Mouse (Mus musculus): Measurements from ENCODE around the gene Odf3. TPM values are rescaled to one million over a fixed set of nuclear protein-coding genes. Genes with fewer than 3 reads are reported as not detected.

Gene Odf3
- polyA plus RNA-seq, 1 experiment from 2014 or later: not detected

- Histone ChIP-seq H3K36me3 (ENCODE audit: insufficient read depth, low read length) (0 out of 2 replicates have a peak, but pooled peaks cover 3% of the 10 kb centered on the region), H3K27ac (no peak overlapping the region), H3K4me1 (replicated peaks; ENCODE audit: insufficient read depth, low read length) (no peaks in the 10 kb centered on the region), H3K4me3 (replicated peaks; ENCODE audit: low read depth, low read length) (no peak overlapping the region), H3K4me2 (ENCODE audit: low read length) (no peak overlapping the region), H3K9me3 (replicated peaks; ENCODE audit: low read length) (no peaks in the 10 kb centered on the region), H3K9ac (ENCODE audit: low read depth, low read length) (no peak overlapping the region), H3K27me3 (ENCODE audit: insufficient read depth, low read length) (no peaks in the 10 kb centered on the region)
- no peak for DNase-seq (ENCODE audit: low spot score)
- WGBS: 84% methylated on average over 12 of the region's 12 CpGs
- ATAC-seq (replicated peaks; ENCODE audit: low FRiP score, low read depth): no peak
- TF ChIP-seq CTCF (IDR thresholded peaks at IDR 0.05; ENCODE audit: low read depth): no peak
Measured at GRCm38 (mm10) chr7:140812850-140813249, 34.8 kb upstream of the Odf3 start.

GRCm38 (mm10) chr7:140820173-140820572 is 27.4 kb upstream of the Odf3 start:
- Histone ChIP-seq H3K4me1 (replicated peaks; ENCODE audit: insufficient read depth, low read length) (no peaks in the 10 kb centered on the region), H3K4me3 (replicated peaks; ENCODE audit: low read depth, low read length) (no peak overlapping the region), H3K9me3 (replicated peaks; ENCODE audit: low read length) (no peaks in the 10 kb centered on the region), H3K36me3 (ENCODE audit: insufficient read depth, low read length) (no peaks in the 10 kb centered on the region), H3K9ac (ENCODE audit: low read depth, low read length) (no peak overlapping the region), H3K27me3 (ENCODE audit: insufficient read depth, low read length) (no peaks in the 10 kb centered on the region), H3K4me2 (ENCODE audit: low read length) (no peak overlapping the region), H3K27ac (no peak overlapping the region)
- 72% methylated on average over 4 of the region's 4 CpGs for WGBS
- no peak for TF ChIP-seq CTCF (IDR thresholded peaks at IDR 0.05; ENCODE audit: low read depth)
- DNase-seq (ENCODE audit: low spot score) (no peak), ATAC-seq (replicated peaks; ENCODE audit: low FRiP score, low read depth) (no peak)

- Histone ChIP-seq H3K4me3 (replicated peaks; ENCODE audit: low read depth, low read length) (peak overlapping the region; percentile 40), H3K9ac (ENCODE audit: low read depth, low read length) (0 out of 2 replicates have a peak overlapping the region, but pooled peaks have one; percentile 32), H3K36me3 (ENCODE audit: insufficient read depth, low read length) (no peaks in the 10 kb centered on the region), H3K27ac (no peak overlapping the region), H3K9me3 (replicated peaks; ENCODE audit: low read length) (no peaks in the 10 kb centered on the region), H3K27me3 (ENCODE audit: insufficient read depth, low read length) (no peaks in the 10 kb centered on the region), H3K4me1 (replicated peaks; ENCODE audit: insufficient read depth, low read length) (no peaks in the 10 kb centered on the region), H3K4me2 (ENCODE audit: low read length) (peak overlapping the region; percentile 73)
- TF ChIP-seq CTCF (IDR thresholded peaks at IDR 0.05; ENCODE audit: low read depth): no peak
- 54% methylated on average over 5 of the region's 5 CpGs for WGBS
- no peak for DNase-seq (ENCODE audit: low spot score)
- ATAC-seq (replicated peaks; ENCODE audit: low FRiP score, low read depth): no peak
Measured at GRCm38 (mm10) chr7:140821305-140821652, 26.3 kb upstream of the Odf3 start.

GRCm38 (mm10) chr7:140821653-140822329 is 25.8 kb upstream of the Odf3 start, which contains the start of gene Zfp941:
Gene Zfp941 (minus strand): TSS chr7:140822178.
- H3K36me3 ChIP-seq (ENCODE audit: insufficient read depth, low read length): no peaks in the 10 kb centered on the region

GRCm38 (mm10) chr7:140822731-140823130 is 24.9 kb upstream of the Odf3 start:
- DNase-seq (ENCODE audit: low spot score): no peak
- Histone ChIP-seq H3K9me3 (replicated peaks; ENCODE audit: low read length) (no peaks in the 10 kb centered on the region), H3K4me1 (replicated peaks; ENCODE audit: insufficient read depth, low read length) (no peaks in the 10 kb centered on the region), H3K36me3 (ENCODE audit: insufficient read depth, low read length) (no peaks in the 10 kb centered on the region), H3K27me3 (ENCODE audit: insufficient read depth, low read length) (no peaks in the 10 kb centered on the region), H3K27ac (no peak overlapping the region), H3K9ac (ENCODE audit: low read depth, low read length) (no peak overlapping the region), H3K4me3 (replicated peaks; ENCODE audit: low read depth, low read length) (no peak overlapping the region), H3K4me2 (ENCODE audit: low read length) (no peak overlapping the region)
- 92% methylated on average over 4 of the region's 4 CpGs for WGBS
- TF ChIP-seq CTCF (IDR thresholded peaks at IDR 0.05; ENCODE audit: low read depth): no peak
- no peak for ATAC-seq (replicated peaks; ENCODE audit: low FRiP score, low read depth)

More at GRCm38 (mm10) chr7:140821653-140822329, 25.8 kb upstream of the Odf3 start, which contains the start of gene Zfp941:
- DNase-seq (ENCODE audit: low spot score) (peak; percentile 57), ATAC-seq (replicated peaks; ENCODE audit: low FRiP score, low read depth) (peak; percentile 82)
- Histone ChIP-seq H3K4me1 (replicated peaks; ENCODE audit: insufficient read depth, low read length) (no peaks in the 10 kb centered on the region), H3K27ac (no peak within 1 kb of the TSS), H3K9me3 (replicated peaks; ENCODE audit: low read length) (no peaks in the 10 kb centered on the region), H3K9ac (ENCODE audit: low read depth, low read length) (peak within 1 kb of the TSS; percentile 32; the same call in 1 of the 2 replicates), H3K4me3 (replicated peaks; ENCODE audit: low read depth, low read length) (peak within 1 kb of the TSS; percentile 40), H3K4me2 (ENCODE audit: low read length) (peak within 1 kb of the TSS; percentile 73), H3K27me3 (ENCODE audit: insufficient read depth, low read length) (no peaks in the 10 kb centered on the region)
- under 1% methylated on average over 21 of the region's 21 CpGs for WGBS
- TF ChIP-seq CTCF (IDR thresholded peaks at IDR 0.05; ENCODE audit: low read depth): no peak

GRCm38 (mm10) chr7:140828171-140828881 is 19.3 kb upstream of the Odf3 start:
- ATAC-seq (replicated peaks; ENCODE audit: low FRiP score, low read depth): peak; percentile 75; the same call in 1 of the 2 replicates
- Histone ChIP-seq H3K4me1 (replicated peaks; ENCODE audit: insufficient read depth, low read length) (no peaks in the 10 kb centered on the region), H3K9me3 (replicated peaks; ENCODE audit: low read length) (no peaks in the 10 kb centered on the region), H3K9ac (ENCODE audit: low read depth, low read length) (no peak overlapping the region), H3K4me2 (ENCODE audit: low read length) (0 out of 2 replicates have a peak overlapping the region, but pooled peaks have one; percentile 7), H3K27me3 (ENCODE audit: insufficient read depth, low read length) (no peaks in the 10 kb centered on the region), H3K36me3 (ENCODE audit: insufficient read depth, low read length) (no peaks in the 10 kb centered on the region), H3K27ac (no peak overlapping the region), H3K4me3 (replicated peaks; ENCODE audit: low read depth, low read length) (no peak overlapping the region)
- DNase-seq (ENCODE audit: low spot score): peak; percentile 65
- TF ChIP-seq CTCF (IDR thresholded peaks at IDR 0.05; ENCODE audit: low read depth): peak; percentile 74
- 33% methylated on average over 8 of the region's 8 CpGs for WGBS

Data from kidney, postnatal 0 days (tissue).